Mouse (Mus musculus): ENCODE results near the gene Gm21876.
"Not testable (repeated sequence)": the region's sequence is repeated elsewhere in the genome, so short reads cannot be mapped to it uniquely, and the experiment has no call there.

Gene Gm21876

GRCm38 (mm10) chrX:21175553-21175952 lies at the start of gene Gm21876:
Gm21876 (minus strand) TSS chrX:21175653.
- DNase-seq (ENCODE audit: extremely low spot score, low read depth, low spot score), result no peak

GRCm38 (mm10) chrX:21220422-21220821 lies 45.0 kb upstream of the Gm21876 start:
- no peak for DNase-seq (ENCODE audit: extremely low spot score, low read depth, low spot score)

- DNase-seq (ENCODE audit: extremely low spot score, low read depth, low spot score), result not testable (repeated sequence)
Observed at GRCm38 (mm10) chrX:21146675-21147074, 28.8 kb downstream of the Gm21876 start.
